Mouse (Mus musculus) olfactory bulb, adult 2 months (tissue): ENCODE results near the gene Stk11.

Experiments
- CTCF ChIP-seq: fragments of 200-500 bp; IDR thresholded peaks from 2 replicates; pipeline ENCODE4 v1.5.1; 2012; ENCODE audit warnings: low read depth, mild to moderate bottlenecking, low read length, moderate library complexity; ENCODE audit not compliant: insufficient read depth
- POLR2A ChIP-seq: fragments of 200-500 bp; IDR thresholded peaks from 2 replicates; pipeline ENCODE4 v1.6.1; 2012; ENCODE audit warnings: mild to moderate bottlenecking, low read depth, low read length, moderate library complexity; ENCODE audit not compliant: insufficient read depth

DNA sequence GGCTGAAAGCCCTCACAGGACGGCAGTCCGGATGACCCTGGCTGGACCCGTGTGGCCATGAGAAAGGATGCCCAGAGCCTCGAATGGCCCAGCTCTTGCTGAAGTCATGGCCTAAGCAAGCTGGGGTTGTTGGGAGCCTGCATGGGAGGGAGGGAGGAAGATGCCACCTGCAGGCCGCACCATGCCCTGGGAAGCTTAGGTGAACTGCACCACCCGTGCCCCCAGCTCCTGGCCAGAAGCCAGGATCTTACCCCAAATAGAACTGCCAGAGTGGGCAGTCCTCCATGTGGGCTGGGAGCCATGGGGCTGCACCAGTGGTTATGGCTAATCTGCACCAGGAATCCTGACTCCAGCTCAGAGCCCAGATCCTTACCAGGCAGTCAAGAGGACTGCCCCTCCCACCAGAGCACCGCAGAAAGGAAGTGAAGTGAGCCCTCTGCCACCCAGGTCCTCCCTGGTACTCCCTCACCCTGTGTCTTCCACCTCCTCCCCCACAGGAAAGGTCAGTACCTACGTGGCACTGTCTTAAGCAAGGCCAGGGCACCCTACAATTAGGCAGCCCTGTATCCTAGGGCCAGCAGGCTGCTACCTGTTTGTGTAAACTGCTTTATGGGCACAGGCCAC is 17.7 kb downstream of the Stk11 start:
- TF ChIP-seq CTCF (no peak), POLR2A (no peak)
